Mouse (Mus musculus): ENCODE data around the gene Slc38a3. TPM values are rescaled to one million over a fixed set of nuclear protein-coding genes. Genes with fewer than 3 reads are reported as not detected.

The Slc38a3 gene
- polyA plus RNA-seq, 1 experiment from 2014 or later = 2.5 TPM

DNA sequence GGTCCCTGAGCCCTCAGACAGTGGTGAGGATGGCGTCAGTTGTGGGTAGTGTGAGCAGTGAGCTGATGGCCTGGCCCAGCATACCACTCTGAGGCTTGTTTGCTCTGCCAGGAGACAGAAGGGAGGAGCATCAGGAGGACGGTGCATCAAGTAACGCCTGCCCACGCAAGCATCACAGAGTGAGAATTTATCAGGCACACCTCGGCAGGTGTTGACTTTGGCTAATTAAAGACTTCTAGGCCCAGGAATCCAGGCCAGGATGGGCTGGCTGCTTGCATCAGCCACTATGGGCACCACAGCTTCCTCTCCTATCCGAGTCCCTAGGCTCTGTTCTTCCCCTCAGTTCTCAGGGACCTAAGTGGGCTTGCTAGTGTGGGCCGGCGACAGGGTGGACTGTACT, 7.0 kb downstream of the Slc38a3 start:
- Histone ChIP-seq H3K4me2 (no peak overlapping the region), H3K9ac (no peak overlapping the region), H3K36me3 (no peaks in the 10 kb centered on the region), H3K27me3 (peaks cover 18% of the 10 kb centered on the region), H3K27ac (no peak overlapping the region), H3K4me1 (replicated peaks) (peaks cover 16% of the 10 kb centered on the region), H3K9me3 (replicated peaks) (no peaks in the 10 kb centered on the region), H3K4me3 (no peak overlapping the region)
- ATAC-seq (replicated peaks; ENCODE audit: insufficient number of reproducible peaks, insufficient read depth, low FRiP score, low read depth) = no peak
- WGBS = 66% methylated on average over 8 of the region's 8 CpGs

- 0 out of 2 replicates have a peak, but pooled peaks cover under 1% of the 10 kb centered on the region for H3K4me1 ChIP-seq (replicated peaks)
- H3K4me2 ChIP-seq = no peak overlapping the region
- no peak for ATAC-seq (replicated peaks; ENCODE audit: insufficient number of reproducible peaks, insufficient read depth, low FRiP score, low read depth)
- H3K36me3 ChIP-seq = no peaks in the 10 kb centered on the region
- H3K27ac ChIP-seq = no peak overlapping the region
- no peak overlapping the region for H3K4me3 ChIP-seq
- no peaks in the 10 kb centered on the region for H3K9me3 ChIP-seq (replicated peaks)
- H3K9ac ChIP-seq = no peak overlapping the region
- H3K27me3 ChIP-seq = peaks cover 10% of the 10 kb centered on the region
- 62% methylated on average over 3 of the region's 3 CpGs for WGBS
These were observed 8.6 kb downstream of the Slc38a3 start for GRCm38 (mm10) chr9:107660777-107661176.

GRCm38 (mm10) chr9:107659961-107660360, 9.4 kb downstream of the Slc38a3 start:
- WGBS = 77% methylated on average over 3 of the region's 3 CpGs
- no peak for ATAC-seq (replicated peaks; ENCODE audit: insufficient number of reproducible peaks, insufficient read depth, low FRiP score, low read depth)
- Histone ChIP-seq H3K4me3 (no peak overlapping the region), H3K9ac (no peak overlapping the region), H3K27ac (no peak overlapping the region), H3K4me2 (no peak overlapping the region), H3K27me3 (peaks cover 2% of the 10 kb centered on the region), H3K36me3 (no peaks in the 10 kb centered on the region), H3K9me3 (replicated peaks) (no peaks in the 10 kb centered on the region), H3K4me1 (replicated peaks) (no peaks in the 10 kb centered on the region)

DNA sequence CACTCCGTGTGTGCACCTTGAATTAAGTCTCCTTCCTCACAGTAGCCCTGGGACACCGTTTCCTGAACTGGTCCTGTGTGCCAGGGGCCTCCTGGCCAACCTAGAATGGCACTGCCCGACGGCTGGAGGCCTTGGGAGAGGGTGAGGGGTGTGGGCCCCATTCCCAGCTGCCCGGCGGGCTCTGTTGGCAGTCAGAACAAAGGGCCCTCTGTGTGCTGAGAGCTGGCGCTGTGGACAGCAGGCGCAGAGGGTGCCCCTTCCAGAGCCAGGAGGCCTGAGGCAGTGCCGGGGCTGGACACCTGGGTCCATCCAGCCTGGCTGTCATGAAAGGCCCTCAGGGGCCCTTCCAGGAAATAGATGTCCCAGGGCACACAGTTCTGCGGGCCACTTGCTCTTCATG, 9.8 kb downstream of the Slc38a3 start:
- Histone ChIP-seq H3K27me3 (no peaks in the 10 kb centered on the region), H3K4me1 (replicated peaks) (no peaks in the 10 kb centered on the region), H3K4me3 (no peak overlapping the region), H3K9ac (no peak overlapping the region), H3K4me2 (no peak overlapping the region), H3K9me3 (replicated peaks) (no peaks in the 10 kb centered on the region), H3K36me3 (no peaks in the 10 kb centered on the region), H3K27ac (no peak overlapping the region)
- ATAC-seq (replicated peaks; ENCODE audit: insufficient number of reproducible peaks, insufficient read depth, low FRiP score, low read depth) = no peak; the same call in 1 of the 2 replicates
- WGBS = 85% methylated on average over 10 of the region's 10 CpGs

GRCm38 (mm10) chr9:107658096-107658495, 11.2 kb downstream of the Slc38a3 start:
- H3K4me2 ChIP-seq = no peak overlapping the region
- no peak overlapping the region for H3K9ac ChIP-seq
- H3K4me3 ChIP-seq = no peak overlapping the region
- H3K27ac ChIP-seq = no peak overlapping the region
- no peaks in the 10 kb centered on the region for H3K9me3 ChIP-seq (replicated peaks)
- 79% methylated on average over 6 of the region's 6 CpGs for WGBS
- ATAC-seq (replicated peaks; ENCODE audit: insufficient number of reproducible peaks, insufficient read depth, low FRiP score, low read depth) = no peak
- no peaks in the 10 kb centered on the region for H3K27me3 ChIP-seq
- no peaks in the 10 kb centered on the region for H3K4me1 ChIP-seq (replicated peaks)
- H3K36me3 ChIP-seq = no peaks in the 10 kb centered on the region

- Histone ChIP-seq H3K36me3 (no peaks in the 10 kb centered on the region), H3K4me3 (no peak overlapping the region), H3K9me3 (replicated peaks) (no peaks in the 10 kb centered on the region), H3K4me1 (replicated peaks) (no peaks in the 10 kb centered on the region), H3K27me3 (no peaks in the 10 kb centered on the region), H3K27ac (no peak overlapping the region), H3K4me2 (no peak overlapping the region), H3K9ac (no peak overlapping the region)
- ATAC-seq (replicated peaks; ENCODE audit: insufficient number of reproducible peaks, insufficient read depth, low FRiP score, low read depth) = no peak
- 81% methylated on average over 5 of the region's 5 CpGs for WGBS
These were observed 12.2 kb downstream of the Slc38a3 start for GRCm38 (mm10) chr9:107657144-107657543.

- H3K36me3 ChIP-seq = no peaks in the 10 kb centered on the region
- H3K4me2 ChIP-seq = no peak overlapping the region
- H3K9me3 ChIP-seq (replicated peaks) = no peaks in the 10 kb centered on the region
- no peak for ATAC-seq (replicated peaks; ENCODE audit: insufficient number of reproducible peaks, insufficient read depth, low FRiP score, low read depth)
- 75% methylated on average over 4 of the region's 4 CpGs for whole genome bisulfite sequencing
- H3K4me3 ChIP-seq = no peak overlapping the region
- H3K27ac ChIP-seq = no peak overlapping the region
- H3K9ac ChIP-seq = no peak overlapping the region
- H3K27me3 ChIP-seq = no peaks in the 10 kb centered on the region
- peaks cover 9% of the 10 kb centered on the region for H3K4me1 ChIP-seq (replicated peaks)
These were observed 14.7 kb downstream of the Slc38a3 start for GRCm38 (mm10) chr9:107654585-107654984.

DNA sequence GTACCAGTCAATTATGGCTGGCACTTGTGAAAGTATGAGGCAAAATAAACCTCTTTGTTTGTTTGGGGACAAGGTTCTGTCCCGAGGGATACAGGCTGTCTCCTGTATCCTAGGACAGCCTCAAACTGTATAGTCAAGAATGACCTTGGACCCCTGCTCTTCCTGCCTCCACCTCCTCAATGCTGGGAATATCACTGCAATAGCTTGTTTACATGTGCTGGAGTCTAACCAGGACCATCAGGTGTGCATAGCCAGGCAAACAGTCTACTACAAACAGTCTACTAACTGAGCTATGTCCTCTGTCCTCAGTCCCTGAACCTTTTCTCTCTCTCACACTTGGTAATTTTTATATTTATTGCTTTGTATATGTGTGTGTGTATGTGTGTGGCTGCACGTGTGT, 15.9 kb downstream of the Slc38a3 start:
- Histone ChIP-seq H3K27ac (no peak overlapping the region), H3K36me3 (no peaks in the 10 kb centered on the region), H3K4me1 (replicated peaks) (peaks cover 9% of the 10 kb centered on the region), H3K4me2 (no peak overlapping the region), H3K9me3 (replicated peaks) (no peaks in the 10 kb centered on the region), H3K9ac (no peak overlapping the region), H3K4me3 (no peak overlapping the region), H3K27me3 (no peaks in the 10 kb centered on the region)
- 79% methylated on average over 2 of the region's 2 CpGs for WGBS
- ATAC-seq (replicated peaks; ENCODE audit: insufficient number of reproducible peaks, insufficient read depth, low FRiP score, low read depth) = no peak

- Histone ChIP-seq H3K4me3 (no peak overlapping the region), H3K27me3 (0 out of 2 replicates have a peak, but pooled peaks cover 2% of the 10 kb centered on the region), H3K36me3 (no peaks in the 10 kb centered on the region), H3K27ac (no peak overlapping the region), H3K4me1 (replicated peaks) (peaks cover 9% of the 10 kb centered on the region), H3K9me3 (replicated peaks) (no peaks in the 10 kb centered on the region), H3K9ac (0 out of 2 replicates have a peak overlapping the region, but pooled peaks have one; percentile 14), H3K4me2 (no peak overlapping the region)
- 29% methylated on average over 12 of the region's 12 CpGs for WGBS
- no peak for ATAC-seq (replicated peaks; ENCODE audit: insufficient number of reproducible peaks, insufficient read depth, low FRiP score, low read depth)
These were observed 18.4 kb downstream of the Slc38a3 start for GRCm38 (mm10) chr9:107650708-107651481.

DNA sequence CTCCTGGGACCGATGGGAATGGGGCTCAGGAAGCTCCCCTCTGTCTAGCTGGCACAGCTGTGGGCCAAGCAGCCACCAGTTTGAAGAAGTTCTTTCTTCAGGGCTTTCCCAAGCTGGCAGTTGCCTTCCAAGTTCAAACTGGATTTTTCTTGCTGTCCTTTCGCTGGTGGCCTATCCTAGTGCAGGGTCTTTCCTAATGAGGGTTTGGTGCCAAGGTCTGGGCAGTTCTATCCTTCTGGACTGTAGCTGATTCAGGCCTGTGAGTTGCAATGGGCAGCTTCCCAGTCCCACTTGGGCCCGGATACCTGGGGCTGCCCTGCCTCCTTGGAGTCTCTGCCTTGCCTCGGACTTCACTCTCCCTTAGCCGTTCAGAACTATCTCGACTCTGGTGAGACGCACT, 19.1 kb downstream of the Slc38a3 start:
- Histone ChIP-seq H3K9ac (no peak overlapping the region), H3K4me2 (no peak overlapping the region), H3K9me3 (replicated peaks) (no peaks in the 10 kb centered on the region), H3K27ac (no peak overlapping the region), H3K4me1 (replicated peaks) (peaks cover 12% of the 10 kb centered on the region), H3K36me3 (no peaks in the 10 kb centered on the region), H3K27me3 (0 out of 2 replicates have a peak, but pooled peaks cover 2% of the 10 kb centered on the region), H3K4me3 (no peak overlapping the region)
- no peak for ATAC-seq (replicated peaks; ENCODE audit: insufficient number of reproducible peaks, insufficient read depth, low FRiP score, low read depth)
- 66% methylated on average over 7 of the region's 7 CpGs for WGBS

DNA sequence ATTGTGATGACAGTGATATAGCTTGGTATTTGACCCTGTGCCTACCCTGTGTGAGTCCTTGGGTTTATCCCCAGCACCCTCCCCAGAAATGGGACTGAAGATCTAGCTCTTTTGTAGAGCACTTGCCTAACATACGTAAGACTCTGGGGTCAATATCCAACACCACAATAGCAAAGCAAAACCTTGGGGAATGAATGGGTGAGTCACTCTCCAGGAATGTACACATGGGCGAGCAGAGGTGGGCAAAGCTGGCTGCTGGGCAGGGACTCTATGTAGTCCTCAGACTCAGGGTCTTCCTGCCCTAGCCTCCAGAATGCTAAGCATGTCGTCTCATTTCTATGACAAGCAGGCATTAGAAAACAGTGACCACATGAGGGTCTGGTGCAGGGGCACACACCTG, 20.6 kb downstream of the Slc38a3 start:
- H3K27ac ChIP-seq = no peak overlapping the region
- ATAC-seq (replicated peaks; ENCODE audit: insufficient number of reproducible peaks, insufficient read depth, low FRiP score, low read depth) = no peak
- H3K36me3 ChIP-seq = no peaks in the 10 kb centered on the region
- no peak overlapping the region for H3K4me2 ChIP-seq
- H3K4me3 ChIP-seq = no peak overlapping the region
- H3K9me3 ChIP-seq (replicated peaks) = no peaks in the 10 kb centered on the region
- no peak overlapping the region for H3K9ac ChIP-seq
- peaks cover 23% of the 10 kb centered on the region for H3K4me1 ChIP-seq (replicated peaks)
- WGBS = 56% methylated on average over 3 of the region's 3 CpGs
- H3K27me3 ChIP-seq = 0 out of 2 replicates have a peak, but pooled peaks cover 2% of the 10 kb centered on the region

- Histone ChIP-seq H3K4me2 (no peak overlapping the region), H3K36me3 (no peaks in the 10 kb centered on the region), H3K27me3 (0 out of 2 replicates have a peak, but pooled peaks cover 2% of the 10 kb centered on the region), H3K4me1 (replicated peaks) (peaks cover 23% of the 10 kb centered on the region), H3K9me3 (replicated peaks) (no peaks in the 10 kb centered on the region), H3K27ac (no peak overlapping the region), H3K9ac (no peak overlapping the region), H3K4me3 (no peak overlapping the region)
- ATAC-seq (replicated peaks; ENCODE audit: insufficient number of reproducible peaks, insufficient read depth, low FRiP score, low read depth) = no peak
- 83% methylated on average over 6 of the region's 6 CpGs for WGBS
These were observed 22.4 kb downstream of the Slc38a3 start for GRCm38 (mm10) chr9:107646975-107647374.

Measured in heart, embryonic 15.5 days (tissue).